Mouse (Mus musculus) ES-E14 (cell line): ENCODE measurements around the gene Nme9.

Source experiments
- CHD2 ChIP-seq: IDR thresholded peaks from 2 replicates; pipeline ENCODE4 v1.6.1; 2014; ENCODE audit warnings: mild to moderate bottlenecking, low read depth, low read length, inconsistent platforms
- HCFC1 ChIP-seq: IDR thresholded peaks from 2 replicates; pipeline ENCODE4 v1.6.1; 2012; ENCODE audit warnings: low read length, inconsistent platforms, borderline replicate concordance; ENCODE audit not compliant: insufficient read depth
- ZNF384 ChIP-seq: IDR thresholded peaks from 2 replicates; pipeline ENCODE4 v1.6.1; 2012; ENCODE audit warnings: low read depth, low read length, inconsistent platforms

DNA sequence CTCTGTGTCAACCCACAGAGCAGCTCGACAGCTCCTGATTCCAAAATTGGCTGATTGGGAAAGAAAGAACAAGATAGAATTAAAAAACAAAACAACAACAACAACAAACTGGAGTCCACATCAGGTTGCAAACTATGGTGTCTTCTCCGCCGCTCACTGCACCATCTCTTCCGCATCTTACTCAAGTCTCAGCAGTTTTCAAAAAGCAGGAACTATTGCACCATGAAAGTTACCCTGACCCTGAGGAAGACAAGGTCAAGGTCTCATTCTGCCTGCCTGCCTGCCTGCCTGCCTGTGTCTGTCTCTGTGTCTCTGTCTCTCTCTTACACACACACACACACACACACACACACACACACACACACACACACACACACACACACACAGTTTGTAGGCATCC lies 48.1 kb downstream of the Nme9 start:
- TF ChIP-seq HCFC1 (no peak), ZNF384 (no peak), CHD2 (no peak)
